Mouse (Mus musculus) embryonic facial prominence, embryonic 15.5 days (tissue): ENCODE measurements around the gene 9330182O14Rik. TPM values are rescaled to one million over a fixed set of nuclear protein-coding genes. Genes with fewer than 3 reads are reported as not detected.

Experiments
- ATAC-seq: fragments of 200-750 bp; cut with Nextera tagmentation; 2 replicates; pipeline ENCODE4 v1.8.0; 2017; ENCODE audit warnings: low read depth, moderate TSS enrichment; ENCODE audit not compliant: insufficient number of reproducible peaks, low FRiP score, low TSS enrichment
- H3K27ac ChIP-seq: fragments of 300-500 bp; sonication (generic); replicated peaks from 2 replicates; pipeline ENCODE4 v1.5.1; 2015; ENCODE audit warnings: mild to moderate bottlenecking, inconsistent platforms
- H3K27me3 ChIP-seq: fragments of 300-500 bp; sonication (generic); 2 replicates; pipeline ENCODE4 v1.6.1; 2015; ENCODE audit warnings: inconsistent platforms
- H3K36me3 ChIP-seq: fragments of 300-500 bp; sonication (generic); 2 replicates; pipeline ENCODE4 v1.6.1; 2015; ENCODE audit warnings: mild to moderate bottlenecking, inconsistent platforms
- H3K4me1 ChIP-seq: fragments of 300-500 bp; sonication (generic); 2 replicates; pipeline ENCODE4 v1.6.1; 2015; ENCODE audit warnings: inconsistent platforms
- H3K4me2 ChIP-seq: fragments of 300-500 bp; sonication (generic); replicated peaks from 2 replicates; pipeline ENCODE4 v1.6.1; 2015; ENCODE audit warnings: mild to moderate bottlenecking, inconsistent platforms
- H3K4me3 ChIP-seq: fragments of 300-500 bp; sonication (generic); replicated peaks from 2 replicates; pipeline ENCODE4 v1.5.1; 2015; ENCODE audit warnings: mild to moderate bottlenecking, inconsistent platforms
- H3K9ac ChIP-seq: fragments of 300-500 bp; sonication (generic); 2 replicates; pipeline ENCODE4 v1.6.1; 2015; ENCODE audit warnings: inconsistent platforms
- H3K9me3 ChIP-seq: fragments of 300-500 bp; sonication (generic); replicated peaks from 2 replicates; pipeline ENCODE4 v1.6.1; 2016; ENCODE audit warnings: inconsistent platforms
- WGBS: fragments of 180-500 bp; shearing (Covaris S2); methylation state at CpG from one replicate; pipeline ENCODE4 v1.1.7; 2015; 5-methylcytosine and 5-hydroxymethylcytosine counted together
- polyA plus RNA-seq: library from polyadenylated mRNA; unstranded; fragments of >200 nt; fragmentation: Nextera tagmentation; extraction: Ambion mirVana; gene quantifications from 2 replicates; pipeline ENCODE4 v1.2.1, GENCODE M21; 2015

Gene 9330182O14Rik
- polyA plus RNA-seq, 1 experiment from 2014 or later: not detected

GRCm38 (mm10) chr15:40144221-40144620 lies 10.1 kb downstream of the 9330182O14Rik start:
- Histone ChIP-seq H3K9me3 (no peaks in the 10 kb centered on the region), H3K36me3 (no peaks in the 10 kb centered on the region), H3K27me3 (no peaks in the 10 kb centered on the region), H3K9ac (no peak overlapping the region), H3K4me3 (no peak overlapping the region), H3K4me1 (no peaks in the 10 kb centered on the region), H3K27ac (no peak overlapping the region), H3K4me2 (no peak overlapping the region)
- ATAC-seq: no peak
- 56% methylated on average over 7 of the region's 7 CpGs for WGBS

GRCm38 (mm10) chr15:40157683-40158082 lies 23.5 kb downstream of the 9330182O14Rik start:
- Histone ChIP-seq H3K4me1 (no peaks in the 10 kb centered on the region), H3K36me3 (no peaks in the 10 kb centered on the region), H3K27ac (no peak overlapping the region), H3K9ac (no peak overlapping the region), H3K9me3 (no peaks in the 10 kb centered on the region), H3K4me2 (no peak overlapping the region), H3K27me3 (no peaks in the 10 kb centered on the region), H3K4me3 (no peak overlapping the region)
- 85% methylated on average over 6 of the region's 6 CpGs for whole genome bisulfite sequencing
- no peak for ATAC-seq

GRCm38 (mm10) chr15:40166560-40167275 lies 32.6 kb downstream of the 9330182O14Rik start:
- H3K4me1 ChIP-seq: peaks cover 13% of the 10 kb centered on the region
- no peak overlapping the region for H3K9ac ChIP-seq
- no peak overlapping the region; the same call in 1 of the 2 replicates for H3K27ac ChIP-seq
- H3K36me3 ChIP-seq: no peaks in the 10 kb centered on the region
- H3K4me3 ChIP-seq: peak overlapping the region; percentile 20
- 19% methylated on average over 9 of the region's 9 CpGs for WGBS
- peak overlapping the region; percentile 42 for H3K4me2 ChIP-seq
- no peak for ATAC-seq
- H3K9me3 ChIP-seq: no peaks in the 10 kb centered on the region
- no peaks in the 10 kb centered on the region for H3K27me3 ChIP-seq

GRCm38 (mm10) chr15:40167276-40168139 lies 33.3 kb downstream of the 9330182O14Rik start:
- Histone ChIP-seq H3K4me1 (peaks cover 13% of the 10 kb centered on the region), H3K9me3 (no peaks in the 10 kb centered on the region), H3K4me3 (peak overlapping the region; percentile 20), H3K36me3 (no peaks in the 10 kb centered on the region), H3K27me3 (no peaks in the 10 kb centered on the region), H3K27ac (no peak overlapping the region; the same call in 1 of the 2 replicates), H3K9ac (no peak overlapping the region), H3K4me2 (peak overlapping the region; percentile 42)
- no peak for ATAC-seq
- WGBS: 44% methylated on average over 26 of the region's 26 CpGs

- ATAC-seq: no peak
- no peak overlapping the region for H3K9ac ChIP-seq
- peak overlapping the region; percentile 42 for H3K4me2 ChIP-seq
- H3K4me1 ChIP-seq: peaks cover 13% of the 10 kb centered on the region
- no peak overlapping the region for H3K27ac ChIP-seq
- H3K9me3 ChIP-seq: no peaks in the 10 kb centered on the region
- H3K4me3 ChIP-seq: no peak overlapping the region
- H3K36me3 ChIP-seq: no peaks in the 10 kb centered on the region
- WGBS: 39% methylated on average over 10 of the region's 10 CpGs
- H3K27me3 ChIP-seq: no peaks in the 10 kb centered on the region
These were observed 34.0 kb downstream of the 9330182O14Rik start for GRCm38 (mm10) chr15:40168140-40168688.

GRCm38 (mm10) chr15:40169061-40169460 lies 34.9 kb downstream of the 9330182O14Rik start:
- 74% methylated on average over 5 of the region's 5 CpGs for WGBS
- Histone ChIP-seq H3K9ac (no peak overlapping the region), H3K27me3 (no peaks in the 10 kb centered on the region), H3K27ac (no peak overlapping the region), H3K4me3 (no peak overlapping the region), H3K36me3 (no peaks in the 10 kb centered on the region), H3K4me1 (peaks cover 13% of the 10 kb centered on the region), H3K9me3 (no peaks in the 10 kb centered on the region), H3K4me2 (no peak overlapping the region)
- ATAC-seq: no peak

GRCm38 (mm10) chr15:40169705-40170104 lies 35.5 kb downstream of the 9330182O14Rik start:
- no peak for ATAC-seq
- peak overlapping the region; percentile 33 for H3K4me2 ChIP-seq
- no peak overlapping the region for H3K27ac ChIP-seq
- no peaks in the 10 kb centered on the region for H3K36me3 ChIP-seq
- H3K4me3 ChIP-seq: 0 out of 2 replicates have a peak overlapping the region, but pooled peaks have one; percentile 6
- no peak overlapping the region for H3K9ac ChIP-seq
- no peaks in the 10 kb centered on the region for H3K27me3 ChIP-seq
- WGBS: 33% methylated on average over 13 of the region's 13 CpGs
- peaks cover 13% of the 10 kb centered on the region for H3K4me1 ChIP-seq
- H3K9me3 ChIP-seq: no peaks in the 10 kb centered on the region

GRCm38 (mm10) chr15:40179423-40179822 lies 45.3 kb downstream of the 9330182O14Rik start:
- no peaks in the 10 kb centered on the region for H3K9me3 ChIP-seq
- ATAC-seq: no peak
- H3K4me2 ChIP-seq: no peak overlapping the region
- 11% methylated on average over 2 of the region's 2 CpGs for WGBS
- H3K4me3 ChIP-seq: no peak overlapping the region
- H3K36me3 ChIP-seq: no peaks in the 10 kb centered on the region
- H3K27me3 ChIP-seq: no peaks in the 10 kb centered on the region
- H3K9ac ChIP-seq: no peak overlapping the region
- no peak overlapping the region for H3K27ac ChIP-seq
- H3K4me1 ChIP-seq: no peaks in the 10 kb centered on the region

GRCm38 (mm10) chr15:40187017-40187416 lies 52.9 kb downstream of the 9330182O14Rik start:
- Histone ChIP-seq H3K4me2 (no peak overlapping the region), H3K27ac (no peak overlapping the region), H3K4me1 (no peaks in the 10 kb centered on the region), H3K27me3 (no peaks in the 10 kb centered on the region), H3K36me3 (no peaks in the 10 kb centered on the region), H3K4me3 (no peak overlapping the region), H3K9me3 (no peaks in the 10 kb centered on the region), H3K9ac (no peak overlapping the region)
- 62% methylated on average over 6 of the region's 6 CpGs for WGBS
- ATAC-seq: no peak
